Mouse (Mus musculus): ENCODE measurements at regions not wholly inside any gene's neighbourhood (a gene's known extent, or its start where the extent isn't known, plus 50 kb on each side); places are given as distances from the start of the nearest gene placed in this dataset.
A peak's percentile ranks its signal among the peaks of the same experiment; 100 is the strongest.

DNA sequence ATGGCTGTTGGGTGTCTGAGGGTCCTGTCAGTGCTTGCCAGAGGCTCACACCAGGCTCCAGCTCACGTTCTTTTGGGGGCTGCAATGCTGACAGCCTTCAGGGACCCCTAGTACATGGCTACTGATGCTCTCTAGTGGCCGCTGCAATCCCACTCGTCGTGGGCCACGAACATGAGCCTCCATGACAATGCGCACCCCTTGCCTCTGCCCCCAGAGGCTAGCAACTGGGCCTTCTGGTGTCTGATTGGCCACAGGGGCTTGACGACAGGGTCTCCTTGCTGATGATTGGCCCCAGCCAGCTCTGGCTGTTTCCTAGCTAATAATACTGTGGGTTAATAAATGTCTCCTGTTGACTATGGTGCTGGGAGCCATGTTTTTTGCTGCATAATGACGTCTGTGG lies 61.1 kb downstream of the Rtl1 start:
- Histone ChIP-seq H3K27ac (ENCODE audit: insufficient read depth, low read depth, low read length) (no peak overlapping the region), H3K4me3 (ENCODE audit: insufficient read depth, low read depth, low read length) (no peak overlapping the region), H3K4me1 (ENCODE audit: control insufficient read depth, insufficient read depth, low read length) (no peaks in the 10 kb centered on the region)
- TF ChIP-seq POLR2A (IDR thresholded peaks at IDR 0.05; ENCODE audit: insufficient read depth, low read depth, low read length) (no peak), CTCF (IDR thresholded peaks at IDR 0.05; ENCODE audit: insufficient read depth, low read depth, low read length) (no peak)
- 91% methylated on average over 8 of the region's 8 CpGs for WGBS

GRCm38 (mm10) chr12:109538641-109539040 lies 61.5 kb downstream of the Rtl1 start:
- no peak overlapping the region for H3K4me3 ChIP-seq (ENCODE audit: insufficient read depth, low read depth, low read length)
- no peaks in the 10 kb centered on the region for H3K4me1 ChIP-seq (ENCODE audit: control insufficient read depth, insufficient read depth, low read length)
- no peak overlapping the region for H3K27ac ChIP-seq (ENCODE audit: insufficient read depth, low read depth, low read length)
- TF ChIP-seq CTCF (IDR thresholded peaks at IDR 0.05; ENCODE audit: insufficient read depth, low read depth, low read length) (no peak), POLR2A (IDR thresholded peaks at IDR 0.05; ENCODE audit: insufficient read depth, low read depth, low read length) (no peak)
- 95% methylated on average over 3 of the region's 3 CpGs for WGBS

DNA sequence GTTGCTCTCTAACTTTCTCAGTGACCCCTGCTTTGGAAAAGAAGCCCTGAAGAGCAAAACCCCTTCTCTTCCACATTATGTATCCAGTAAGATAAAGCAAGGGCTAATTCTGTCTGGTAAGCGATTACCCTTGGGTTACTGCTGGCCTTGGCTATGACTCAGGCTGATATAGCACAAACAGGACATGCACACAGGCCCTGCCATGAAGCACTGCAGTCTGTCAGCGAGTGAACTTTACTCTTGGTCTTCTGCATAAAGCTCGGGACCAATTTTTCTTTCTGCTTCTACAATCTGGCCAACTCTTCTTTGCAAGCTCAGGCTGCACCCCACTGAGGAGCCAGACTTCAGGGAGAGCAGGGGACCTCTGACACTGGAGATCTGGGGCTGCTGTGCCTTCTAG lies 63.6 kb downstream of the Rtl1 start:
- TF ChIP-seq POLR2A (IDR thresholded peaks at IDR 0.05; ENCODE audit: insufficient read depth, low read depth, low read length), result no peak
- no peak for TF ChIP-seq CTCF (IDR thresholded peaks at IDR 0.05; ENCODE audit: insufficient read depth, low read depth, low read length)
- H3K4me3 ChIP-seq (ENCODE audit: insufficient read depth, low read depth, low read length), result no peak overlapping the region
- H3K4me1 ChIP-seq (ENCODE audit: control insufficient read depth, insufficient read depth, low read length), result no peaks in the 10 kb centered on the region
- WGBS, result 94% methylated on average over 3 of the region's 3 CpGs
- H3K27ac ChIP-seq (ENCODE audit: insufficient read depth, low read depth, low read length), result no peak overlapping the region

DNA sequence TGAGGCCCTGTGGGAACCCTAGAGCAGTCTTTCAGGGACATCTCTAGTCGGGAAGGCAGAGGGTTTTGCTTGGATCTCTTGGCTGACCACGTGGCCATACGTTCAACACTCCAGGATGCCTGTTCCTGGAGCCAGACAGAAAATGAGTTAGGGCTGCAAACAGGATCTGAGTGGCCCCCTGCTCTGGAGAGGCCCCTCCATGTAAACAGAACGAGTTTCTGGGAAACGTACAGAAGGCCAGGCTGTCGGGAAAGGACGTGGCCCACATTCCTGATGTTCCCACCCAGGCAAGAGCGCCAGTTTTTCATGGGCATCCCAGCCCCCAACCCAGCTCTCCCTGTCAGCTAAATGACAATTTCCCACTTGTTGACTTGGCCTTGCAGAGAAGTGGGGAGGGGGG lies 67.7 kb downstream of the Rtl1 start:
- Histone ChIP-seq H3K27ac (ENCODE audit: insufficient read depth, low read depth, low read length) (no peak overlapping the region), H3K4me3 (ENCODE audit: insufficient read depth, low read depth, low read length) (no peak overlapping the region), H3K4me1 (ENCODE audit: control insufficient read depth, insufficient read depth, low read length) (no peaks in the 10 kb centered on the region)
- no peak for TF ChIP-seq POLR2A (IDR thresholded peaks at IDR 0.05; ENCODE audit: insufficient read depth, low read depth, low read length)
- no peak for TF ChIP-seq CTCF (IDR thresholded peaks at IDR 0.05; ENCODE audit: insufficient read depth, low read depth, low read length)
- 77% methylated on average over 8 of the region's 8 CpGs for WGBS

- Histone ChIP-seq H3K27ac (ENCODE audit: insufficient read depth, low read depth, low read length) (no peak overlapping the region), H3K4me3 (ENCODE audit: insufficient read depth, low read depth, low read length) (no peak overlapping the region), H3K4me1 (ENCODE audit: control insufficient read depth, insufficient read depth, low read length) (no peaks in the 10 kb centered on the region)
- TF ChIP-seq POLR2A (IDR thresholded peaks at IDR 0.05; ENCODE audit: insufficient read depth, low read depth, low read length) (no peak), CTCF (IDR thresholded peaks at IDR 0.05; ENCODE audit: insufficient read depth, low read depth, low read length) (no peak)
- 95% methylated on average over 8 of the region's 8 CpGs for WGBS
Measured at GRCm38 (mm10) chr12:109531347-109532023, 68.6 kb downstream of the Rtl1 start.

- no peaks in the 10 kb centered on the region for H3K4me1 ChIP-seq (ENCODE audit: control insufficient read depth, insufficient read depth, low read length)
- no peak overlapping the region for H3K4me3 ChIP-seq (ENCODE audit: insufficient read depth, low read depth, low read length)
- TF ChIP-seq POLR2A (IDR thresholded peaks at IDR 0.05; ENCODE audit: insufficient read depth, low read depth, low read length), result no peak
- no peak for TF ChIP-seq CTCF (IDR thresholded peaks at IDR 0.05; ENCODE audit: insufficient read depth, low read depth, low read length)
- no peak overlapping the region for H3K27ac ChIP-seq (ENCODE audit: insufficient read depth, low read depth, low read length)
- WGBS, result 75% methylated on average over 19 of the region's 19 CpGs
Measured at GRCm38 (mm10) chr12:109530215-109531050, 69.7 kb downstream of the Rtl1 start.

DNA sequence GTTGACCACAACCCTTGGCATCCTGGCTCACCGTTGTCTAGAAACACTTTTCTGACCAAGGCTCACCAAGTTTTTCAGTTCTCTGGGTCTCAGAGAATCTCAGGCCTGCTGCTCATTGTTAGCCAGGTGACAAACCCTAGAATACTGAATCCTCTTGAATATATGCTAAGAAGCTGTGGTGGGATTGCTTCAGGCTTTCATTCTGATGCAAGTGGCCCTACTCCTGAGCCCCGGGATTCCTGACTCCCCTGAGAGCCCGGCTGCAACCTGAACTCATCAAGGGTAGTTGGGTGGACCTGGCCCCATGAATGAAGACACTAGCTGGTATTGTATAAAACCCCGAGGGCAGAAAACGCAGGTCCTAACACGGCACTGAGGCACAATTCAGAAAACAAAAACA lies 70.6 kb downstream of the Rtl1 start:
- no peak for TF ChIP-seq CTCF (IDR thresholded peaks at IDR 0.05; ENCODE audit: insufficient read depth, low read depth, low read length)
- no peak for TF ChIP-seq POLR2A (IDR thresholded peaks at IDR 0.05; ENCODE audit: insufficient read depth, low read depth, low read length)
- WGBS, result 83% methylated on average over 6 of the region's 6 CpGs
- no peak overlapping the region for H3K27ac ChIP-seq (ENCODE audit: insufficient read depth, low read depth, low read length)
- no peaks in the 10 kb centered on the region for H3K4me1 ChIP-seq (ENCODE audit: control insufficient read depth, insufficient read depth, low read length)
- no peak overlapping the region for H3K4me3 ChIP-seq (ENCODE audit: insufficient read depth, low read depth, low read length)

DNA sequence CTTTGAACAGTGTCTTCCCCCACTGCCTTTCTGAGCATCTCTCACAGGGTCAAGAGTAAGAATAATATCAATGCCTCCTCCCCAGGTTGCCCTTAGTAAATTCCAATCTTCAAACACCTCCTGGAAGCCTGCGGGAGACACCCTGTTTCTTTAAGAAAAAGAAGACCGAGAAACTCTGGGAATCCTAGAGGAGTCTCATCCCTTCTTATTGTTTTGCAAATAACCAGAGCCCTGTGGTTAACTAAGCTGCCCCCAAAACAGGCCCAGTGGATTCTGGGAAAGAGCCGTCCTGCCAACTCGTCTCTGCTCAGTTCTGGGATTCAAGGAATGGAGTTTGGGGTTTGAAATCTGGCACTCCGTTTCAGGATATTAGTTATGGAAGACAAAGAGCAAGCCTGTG lies 71.2 kb downstream of the Rtl1 start:
- 74% methylated on average over 5 of the region's 5 CpGs for WGBS
- Histone ChIP-seq H3K27ac (ENCODE audit: insufficient read depth, low read depth, low read length) (no peak overlapping the region), H3K4me3 (ENCODE audit: insufficient read depth, low read depth, low read length) (no peak overlapping the region), H3K4me1 (ENCODE audit: control insufficient read depth, insufficient read depth, low read length) (no peaks in the 10 kb centered on the region)
- no peak for TF ChIP-seq POLR2A (IDR thresholded peaks at IDR 0.05; ENCODE audit: insufficient read depth, low read depth, low read length)
- TF ChIP-seq CTCF (IDR thresholded peaks at IDR 0.05; ENCODE audit: insufficient read depth, low read depth, low read length), result no peak

DNA sequence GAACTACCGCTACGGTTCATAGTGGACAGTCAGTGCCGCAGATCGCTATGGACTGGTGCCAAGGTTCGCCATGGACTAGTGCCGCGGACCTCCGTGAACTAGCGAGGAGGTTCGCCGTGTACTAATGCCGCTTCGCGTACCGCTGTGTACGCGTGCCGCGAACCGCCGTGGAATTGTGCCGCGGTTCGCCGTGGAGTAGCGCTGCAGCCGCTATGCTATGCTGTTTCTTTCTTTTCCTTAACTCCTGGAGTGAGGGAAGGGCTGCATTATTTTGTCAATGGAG lies 71.9 kb downstream of the Rtl1 start:
- no peak overlapping the region for H3K27ac ChIP-seq (ENCODE audit: insufficient read depth, low read depth, low read length)
- 61% methylated on average over 27 of the region's 27 CpGs for WGBS
- H3K4me1 ChIP-seq (ENCODE audit: control insufficient read depth, insufficient read depth, low read length), result no peaks in the 10 kb centered on the region
- H3K4me3 ChIP-seq (ENCODE audit: insufficient read depth, low read depth, low read length), result peak overlapping the region; percentile 2; the same call in 1 of the 2 replicates
- no peak for TF ChIP-seq POLR2A (IDR thresholded peaks at IDR 0.05; ENCODE audit: insufficient read depth, low read depth, low read length)
- no peak for TF ChIP-seq CTCF (IDR thresholded peaks at IDR 0.05; ENCODE audit: insufficient read depth, low read depth, low read length)
